Mouse (Mus musculus) kidney, adult 2 months (tissue): ENCODE measurements around the gene Spem1. TPM values are rescaled to one million over a fixed set of nuclear protein-coding genes. Genes with fewer than 3 reads are reported as not detected.

Experiments used
- DNase-seq: peaks from one replicate; pipeline ENCODE4 v3.0.0; 2021
- H3K27ac ChIP-seq: fragments of 200-500 bp; 2 replicates; pipeline ENCODE4 v1.5.1; 2012; ENCODE audit warnings: low read depth, low read length, control low read depth, inconsistent platforms; ENCODE audit not compliant: insufficient read depth
- H3K27me3 ChIP-seq: fragments of 200-500 bp; replicated peaks from 2 replicates; pipeline ENCODE4 v1.6.1; 2012; ENCODE audit warnings: mild to moderate bottlenecking, moderate library complexity, low read length, inconsistent platforms; ENCODE audit not compliant: control insufficient read depth, insufficient read depth
- H3K36me3 ChIP-seq: fragments of 200-500 bp; 2 replicates; pipeline ENCODE4 v1.6.1; 2012; ENCODE audit warnings: mild to moderate bottlenecking, moderate library complexity, low read length, inconsistent platforms; ENCODE audit not compliant: control insufficient read depth, insufficient read depth
- H3K4me1 ChIP-seq: fragments of 200-500 bp; 2 replicates; pipeline ENCODE4 v1.6.1; 2011; ENCODE audit warnings: low read length; ENCODE audit not compliant: control insufficient read depth, insufficient read depth
- H3K4me3 ChIP-seq: fragments of 200-500 bp; 2 replicates; pipeline ENCODE4 v1.5.1; 2011; ENCODE audit warnings: mild to moderate bottlenecking, low read depth, low read length, control low read depth; ENCODE audit not compliant: insufficient read depth
- CTCF ChIP-seq: fragments of 200-500 bp; conservative IDR thresholded peaks from 2 replicates; pipeline ENCODE4 v1.5.1; 2011; ENCODE audit warnings: low read depth, mild to moderate bottlenecking, control low read depth, low read length, moderate library complexity, mixed read lengths; ENCODE audit not compliant: insufficient read depth, insufficient read length
- POLR2A ChIP-seq: fragments of 200-500 bp; IDR thresholded peaks from one replicate; pipeline ENCODE4 v1.6.1; 2011; ENCODE audit warnings: low read depth, low read length, control low read depth
- WGBS: fragments of 180-500 bp; shearing (Covaris S2); methylation state at CpG from one replicate; pipeline ENCODE4 v1.1.7; 2018; 5-methylcytosine and 5-hydroxymethylcytosine counted together
- polyA plus RNA-seq: library from polyadenylated mRNA; depleted of rRNA; stranded (reverse); fragments of >200 nt; gene quantifications from 2 replicates; pipeline ENCODE4 v1.2.3, GENCODE M21; 2012

Gene Spem1
- polyA plus RNA-seq, 1 experiment: 0.28 TPM

GRCm38 (mm10) chr11:69787306-69787705, 34.7 kb downstream of the Spem1 start:
- H3K27me3 ChIP-seq: no peaks in the 10 kb centered on the region
- peaks cover 5% of the 10 kb centered on the region; the same call in 1 of the 2 replicates for H3K4me1 ChIP-seq
- WGBS: 86% methylated on average over 5 of the region's 5 CpGs
- TF ChIP-seq POLR2A: no peak
- TF ChIP-seq CTCF: no peak
- no peak overlapping the region for H3K4me3 ChIP-seq
- no peak overlapping the region for H3K27ac ChIP-seq
- no peaks in the 10 kb centered on the region for H3K36me3 ChIP-seq
- DNase-seq: no peak

GRCm38 (mm10) chr11:69784793-69785272, 37.1 kb downstream of the Spem1 start:
- Histone ChIP-seq H3K4me1 (peaks cover 5% of the 10 kb centered on the region; the same call in 1 of the 2 replicates), H3K4me3 (peak overlapping the region; percentile 36; the same call in 1 of the 2 replicates), H3K36me3 (no peaks in the 10 kb centered on the region), H3K27me3 (no peaks in the 10 kb centered on the region), H3K27ac (no peak overlapping the region)
- peak; percentile 65 for DNase-seq
- WGBS: 43% methylated on average over 15 of the region's 15 CpGs
- TF ChIP-seq POLR2A (no peak), CTCF (no peak)

- H3K36me3 ChIP-seq: no peaks in the 10 kb centered on the region
- WGBS: 39% methylated on average over 4 of the region's 4 CpGs
- no peak for DNase-seq
- no peak overlapping the region for H3K4me3 ChIP-seq
- H3K4me1 ChIP-seq: peaks cover 5% of the 10 kb centered on the region; the same call in 1 of the 2 replicates
- TF ChIP-seq POLR2A (no peak), CTCF (no peak)
- H3K27ac ChIP-seq: no peak overlapping the region
- H3K27me3 ChIP-seq: no peaks in the 10 kb centered on the region
These were observed 40.2 kb downstream of the Spem1 start for GRCm38 (mm10) chr11:69781828-69782227.

- no peak for DNase-seq
- Histone ChIP-seq H3K4me3 (no peak overlapping the region), H3K36me3 (no peaks in the 10 kb centered on the region), H3K27me3 (no peaks in the 10 kb centered on the region), H3K27ac (no peak overlapping the region), H3K4me1 (no peaks in the 10 kb centered on the region)
- WGBS: 58% methylated on average over 7 of the region's 7 CpGs
- no peak for TF ChIP-seq CTCF
These were observed 43.0 kb downstream of the Spem1 start for GRCm38 (mm10) chr11:69778985-69779384.

GRCm38 (mm10) chr11:69778258-69778982, 43.6 kb downstream of the Spem1 start:
- no peaks in the 10 kb centered on the region for H3K27me3 ChIP-seq
- H3K27ac ChIP-seq: no peak overlapping the region
- TF ChIP-seq CTCF (no peak), POLR2A (no peak)
- no peaks in the 10 kb centered on the region for H3K4me1 ChIP-seq
- WGBS: 68% methylated on average over 23 of the region's 23 CpGs
- H3K36me3 ChIP-seq: no peaks in the 10 kb centered on the region
- no peak for DNase-seq
- no peak overlapping the region for H3K4me3 ChIP-seq

GRCm38 (mm10) chr11:69777504-69778257, 44.3 kb downstream of the Spem1 start:
- no peak for DNase-seq
- WGBS: 64% methylated on average over 26 of the region's 26 CpGs
- TF ChIP-seq POLR2A: no peak

GRCm38 (mm10) chr11:69776488-69776887, 45.5 kb downstream of the Spem1 start:
- no peaks in the 10 kb centered on the region for H3K27me3 ChIP-seq
- TF ChIP-seq POLR2A (no peak), CTCF (no peak)
- H3K4me3 ChIP-seq: no peak overlapping the region
- no peaks in the 10 kb centered on the region for H3K4me1 ChIP-seq
- no peak for DNase-seq
- 90% methylated on average over 20 of the region's 20 CpGs for WGBS
- no peaks in the 10 kb centered on the region for H3K36me3 ChIP-seq
- no peak overlapping the region for H3K27ac ChIP-seq

More at GRCm38 (mm10) chr11:69777504-69778257, 44.3 kb downstream of the Spem1 start:
- Histone ChIP-seq H3K27me3 (no peaks in the 10 kb centered on the region), H3K36me3 (no peaks in the 10 kb centered on the region), H3K4me1 (no peaks in the 10 kb centered on the region), H3K4me3 (no peak overlapping the region), H3K27ac (no peak overlapping the region)
